8 mouse cellular contexts compared by ENCODE assay signal in genomic region chr7:126975950-126976866, GRCm38 (mm10). TPM values are rescaled to one million over a fixed set of nuclear protein-coding genes. Genes with fewer than 3 reads are reported as not detected.
DNase-seq lines count a peak whose midpoint lies in the region; ATAC-seq and TF ChIP-seq lines count a peak whose summit lies in the region.

Cdiptos (minus strand) TSS chr7:126976098.

- intact Hi-C loops in left cerebral cortex, postnatal 10 days (cut with DNase I): loop anchor here (5.0 kb wide), 1 partner anchor 41 kb away; the partner anchor contains the start of genes Pagr1a and Pagr1b

- peak within 1 kb of the TSS; percentile 85 for H3K4me3 ChIP-seq in cortical plate, adult 2 months (ENCODE audit: insufficient read depth, low read length)

- ATAC-seq in activated CD4-positive, CD25-positive, alpha-beta regulatory T cell, adult 4 months: peak; percentile 98
- peak; percentile 98 for ATAC-seq in inflammation-experienced regulatory T-cells, adult 6 months
- ATAC-seq in megakaryocyte-erythroid progenitor cell, adult 5-6 weeks (replicated peaks; ENCODE audit: low FRiP score, low TSS enrichment, poor library complexity, severe bottlenecking): peak; percentile 95

- H3K4me1 ChIP-seq in cortical plate, adult 2 months (ENCODE audit: control insufficient read depth, insufficient read depth, low read length): peaks cover 6% of the 10 kb centered on the region; the same call in 1 of the 2 replicates

- peak within 1 kb of the TSS; percentile 96 for H3K27ac ChIP-seq in cortical plate, adult 2 months (ENCODE audit: insufficient read depth, low read length)

- peak; percentile 92 for TF ChIP-seq CTCF in cortical plate, adult 2 months (IDR thresholded peaks at IDR 0.05; ENCODE audit: extremely low read depth, insufficient read depth, low read length)

- TF ChIP-seq POLR2A in cortical plate, adult 2 months (IDR thresholded peaks at IDR 0.05; ENCODE audit: extremely low read depth, insufficient read depth, low read length): 0 out of 2 replicates have a peak, but pooled peaks have one; percentile 18

- DNase-seq in gastrocnemius, postnatal 10 days: peak; percentile 98
- DNase-seq in left cerebral cortex, postnatal 10 days (ENCODE audit: extremely low spot score in 1 of 2, low spot score in 2 of 2): peak; percentile 93 to 98
- peak; percentile 94 for DNase-seq in right cerebral cortex, postnatal 25 days
- DNase-seq in urinary bladder, postnatal 4 days (ENCODE audit: low spot score in 2 of 2): peak; percentile 91 to 96

RNA-seq across cellular contexts. Expression of gene Cdiptos, which starts in this region (rescaled TPM):
- 1 to 10 TPM in 1 of 2 experiments, under 1 TPM in 1; 0.37 to 1.5 TPM for polyA plus RNA-seq in activated CD4-positive, CD25-positive, alpha-beta regulatory T cell, adult 4 months (2017; shearing (Covaris generic))
- 1.1 and 2.0 TPM in 2 replicates for polyA plus RNA-seq in cortical plate, adult 2 months (2012; rRNA removed)
- total RNA-seq in gastrocnemius, postnatal 10 days (2021): under 1 TPM; 0.42 to 0.45 TPM
- 1 to 10 TPM in 2 of 3 experiments, under 1 TPM in 1; 0.91 to 1.8 (median 1.3) TPM for polyA plus RNA-seq in inflammation-experienced regulatory T-cells, adult 6 months (2017; shearing (Covaris generic))
- under 1 TPM in 1 of 2 experiments, not detected in 1; 0.17 TPM for total RNA-seq in left cerebral cortex, postnatal 10 days (2021)
- total RNA-seq in megakaryocyte-erythroid progenitor cell, adult 5-6 weeks (2014; fragmentation: Nextera tagmentation): not detected in 2 replicates
- 0.23 TPM in 1 of 2 replicates, not detected in the other for total RNA-seq in megakaryocyte-erythroid progenitor cell, adult 5-6 weeks (2017)

Comparison
In these comparisons a context has a peak if more than half of its experiments do, and no peak if none do; other contexts are left out.
1. Peak in every context shown above with its lines: DNase-seq, ATAC-seq, H3K4me3 ChIP-seq and H3K27ac ChIP-seq.
2. Peak in DNase-seq in gastrocnemius, postnatal 10 days; RNA of the gene not detected or under 1 TPM.
3. Peak in DNase-seq in left cerebral cortex, postnatal 10 days; RNA of the gene not detected or under 1 TPM.
4. Peak in ATAC-seq in megakaryocyte-erythroid progenitor cell, adult 5-6 weeks; RNA of the gene not detected or under 1 TPM.